Mouse (Mus musculus) C2C12 (cell line): ENCODE measurements around the gene Mindy4.

Experiments
- CTCF ChIP-seq: IDR thresholded peaks from one replicate; pipeline ENCODE4 v1.5.1; 2011; ENCODE audit not compliant: control insufficient read depth, insufficient read depth, insufficient read length
- FOSL1 ChIP-seq: IDR thresholded peaks from one replicate; pipeline ENCODE4 v1.8.0; 2011; ENCODE audit warnings: mild to moderate bottlenecking, low read length; ENCODE audit not compliant: poor library complexity, insufficient read depth, severe bottlenecking
- MYOG ChIP-seq: IDR thresholded peaks from one replicate; pipeline ENCODE4 v1.6.1; 2011; ENCODE audit not compliant: control insufficient read depth, insufficient read length; ENCODE audit errors: extremely low read depth
- USF1 ChIP-seq: IDR thresholded peaks from one replicate; pipeline ENCODE4 v1.6.1; 2011; ENCODE audit warnings: low read depth, mild to moderate bottlenecking, control low read depth, moderate library complexity

- no peak for TF ChIP-seq CTCF
- TF ChIP-seq USF1, result no peak
- TF ChIP-seq FOSL1, result no peak
- TF ChIP-seq MYOG, result no peak
Observed at GRCm38 (mm10) chr6:55241479-55241878, 38.3 kb downstream of the Mindy4 start.
